Mouse (Mus musculus) embryonic facial prominence, embryonic 14.5 days (tissue): ENCODE measurements around the gene Golm1. TPM values are rescaled to one million over a fixed set of nuclear protein-coding genes. Genes with fewer than 3 reads are reported as not detected.
"Not testable (repeated sequence)": the region's sequence is repeated elsewhere in the genome, so short reads cannot be mapped to it uniquely, and the experiment has no call there.

Experiments
- ATAC-seq: fragments of 200-750 bp; cut with Nextera tagmentation; 2 replicates; pipeline ENCODE4 v1.8.0; 2017; ENCODE audit warnings: low read depth, moderate number of reproducible peaks, moderate TSS enrichment
- DNase-seq: peaks from one replicate; pipeline ENCODE4 v3.0.0-alpha.2; 2015; ENCODE audit warnings: low spot score
- H3K27ac ChIP-seq: fragments of 300-500 bp; sonication (generic); replicated peaks from 2 replicates; pipeline ENCODE4 v1.5.1; 2014; ENCODE audit warnings: low read depth, mild to moderate bottlenecking, low read length, moderate library complexity
- H3K27me3 ChIP-seq: fragments of 300-500 bp; sonication (generic); replicated peaks from 2 replicates; pipeline ENCODE4 v1.6.1; 2014; ENCODE audit warnings: low read length; ENCODE audit not compliant: control insufficient read depth, insufficient read depth
- H3K36me3 ChIP-seq: fragments of 300-500 bp; sonication (generic); 2 replicates; pipeline ENCODE4 v1.6.1; 2014; ENCODE audit warnings: low read length, mixed read lengths; ENCODE audit not compliant: control insufficient read depth, insufficient read depth
- H3K4me1 ChIP-seq: fragments of 300-500 bp; sonication (generic); 2 replicates; pipeline ENCODE4 v1.6.1; 2014; ENCODE audit warnings: antibody characterized with exemption, low read length; ENCODE audit not compliant: control insufficient read depth, insufficient read depth
- H3K4me2 ChIP-seq: fragments of 300-500 bp; sonication (generic); 2 replicates; pipeline ENCODE4 v1.6.1; 2014; ENCODE audit warnings: low read depth, mild to moderate bottlenecking, low read length, moderate library complexity, mixed read lengths
- H3K4me3 ChIP-seq: fragments of 300-500 bp; sonication (generic); 2 replicates; pipeline ENCODE4 v1.5.1; 2014; ENCODE audit warnings: low read depth, mild to moderate bottlenecking, low read length
- H3K9ac ChIP-seq: fragments of 300-500 bp; sonication (generic); 2 replicates; pipeline ENCODE4 v1.6.1; 2014; ENCODE audit warnings: low read depth, mild to moderate bottlenecking, low read length, moderate library complexity, mixed read lengths
- H3K9me3 ChIP-seq: fragments of 300-500 bp; sonication (generic); 2 replicates; pipeline ENCODE4 v1.6.1; 2016; ENCODE audit warnings: low read length; ENCODE audit not compliant: control insufficient read depth
- WGBS: fragments of 180-500 bp; shearing (Covaris S2); extraction: QIAGEN DNeasy Blood & Tissue Kit; methylation state at CpG from one replicate; pipeline ENCODE4 v1.1.7; 2014; 5-methylcytosine and 5-hydroxymethylcytosine counted together
- polyA plus RNA-seq: library from polyadenylated mRNA; unstranded; fragments of >200 nt; fragmentation: Nextera tagmentation; extraction: Ambion mirVana; gene quantifications from 2 replicates; pipeline ENCODE4 v1.2.1, GENCODE M21; 2014

The Golm1 gene
- polyA plus RNA-seq, 1 experiment from 2014 or later = 42.3 TPM

DNA sequence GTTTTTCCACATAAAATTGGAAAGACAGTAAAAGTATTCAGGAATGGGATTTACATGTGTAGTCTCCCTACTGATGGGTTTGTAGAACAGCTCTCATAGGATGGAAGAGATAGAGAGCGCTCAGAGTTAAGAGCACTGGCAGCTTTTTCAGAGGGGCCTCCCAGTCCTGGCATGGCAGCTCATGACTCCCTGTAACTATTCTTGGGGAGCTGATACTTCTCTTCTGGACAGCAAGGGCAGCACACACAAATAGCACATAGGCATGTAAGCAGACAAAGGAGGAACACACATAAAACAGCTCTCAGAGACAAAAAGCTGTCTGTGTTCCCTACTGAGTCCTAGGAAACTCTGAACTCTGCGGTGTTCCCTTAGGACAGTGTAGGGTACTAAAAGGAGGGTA is 65.2 kb downstream of the Golm1 start:
- Histone ChIP-seq H3K4me3 (no peak overlapping the region), H3K4me2 (no peak overlapping the region), H3K36me3 (peaks cover 97% of the 10 kb centered on the region), H3K27ac (no peak overlapping the region), H3K27me3 (no peaks in the 10 kb centered on the region), H3K4me1 (no peaks in the 10 kb centered on the region), H3K9ac (no peak overlapping the region), H3K9me3 (no peaks in the 10 kb centered on the region)
- WGBS = 98% methylated on average over 2 of the region's 2 CpGs
- no peak for DNase-seq
- no peak for ATAC-seq

DNA sequence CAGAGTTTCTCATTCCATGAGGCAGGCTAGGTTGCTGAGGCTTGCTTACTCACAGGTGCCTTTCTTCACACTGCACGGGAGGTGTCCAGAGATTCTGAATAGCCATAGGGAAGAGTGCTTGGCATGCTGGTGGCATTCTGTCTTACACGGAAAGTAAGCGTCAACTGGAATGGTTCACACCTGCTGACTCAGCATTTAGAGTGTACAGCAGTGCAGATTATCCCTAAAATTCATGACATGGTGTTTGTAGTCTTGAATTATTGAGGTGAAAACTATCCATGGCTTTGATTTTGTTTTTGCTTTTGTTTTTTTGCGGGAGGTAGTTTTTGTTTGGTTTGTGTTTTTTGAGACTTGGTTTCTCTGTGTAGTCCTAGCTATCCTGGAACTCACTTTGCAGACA is 65.7 kb downstream of the Golm1 start:
- H3K4me1 ChIP-seq = no peaks in the 10 kb centered on the region
- peaks cover 97% of the 10 kb centered on the region for H3K36me3 ChIP-seq
- ATAC-seq = no peak
- no peak for DNase-seq
- no peak overlapping the region for H3K4me3 ChIP-seq
- H3K9ac ChIP-seq = no peak overlapping the region
- no peak overlapping the region for H3K4me2 ChIP-seq
- no peaks in the 10 kb centered on the region for H3K27me3 ChIP-seq
- H3K9me3 ChIP-seq = no peaks in the 10 kb centered on the region
- H3K27ac ChIP-seq = no peak overlapping the region
- 98% methylated on average over 4 of the region's 4 CpGs for WGBS

DNA sequence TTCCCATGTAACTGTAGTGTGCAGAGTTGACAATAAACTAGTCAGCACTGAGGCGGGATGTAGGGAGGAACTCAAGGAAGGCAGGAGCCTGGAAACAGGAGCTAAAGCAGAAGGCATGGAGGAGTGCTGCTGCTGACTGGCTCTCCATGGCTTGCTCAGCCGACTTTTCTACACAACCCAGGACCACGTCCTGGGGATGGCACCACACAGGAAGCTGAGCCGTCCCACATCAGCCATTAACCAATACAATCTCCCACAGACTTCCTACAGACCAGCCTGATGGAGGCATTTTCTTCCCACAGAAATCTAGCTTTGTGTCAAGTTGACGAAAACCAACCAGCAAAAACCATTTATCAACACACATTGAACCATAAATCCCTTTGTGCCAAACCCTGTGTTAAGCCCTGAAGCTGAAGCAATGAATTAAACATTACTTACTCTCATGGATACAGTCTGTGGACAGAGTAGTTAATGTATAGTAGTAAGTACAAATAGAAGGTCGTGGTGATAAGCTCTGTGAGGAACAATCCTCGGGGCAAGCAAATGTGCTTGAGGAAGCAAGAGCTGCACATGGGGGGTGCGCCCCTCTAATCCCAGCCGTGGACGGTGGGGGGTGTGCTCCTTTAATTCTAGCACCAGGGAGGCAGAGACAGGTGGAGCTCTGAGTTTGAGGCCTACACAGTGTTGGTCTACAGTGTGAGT is 70.2 kb downstream of the Golm1 start:
- 91% methylated on average over 10 of the region's 10 CpGs for WGBS
- Histone ChIP-seq H3K4me3 (no peak overlapping the region), H3K9ac (no peak overlapping the region), H3K36me3 (peaks cover 90% of the 10 kb centered on the region), H3K27me3 (no peaks in the 10 kb centered on the region), H3K27ac (no peak overlapping the region), H3K4me1 (no peaks in the 10 kb centered on the region), H3K4me2 (no peak overlapping the region), H3K9me3 (no peaks in the 10 kb centered on the region)
- DNase-seq = no peak
- ATAC-seq = no peak

DNA sequence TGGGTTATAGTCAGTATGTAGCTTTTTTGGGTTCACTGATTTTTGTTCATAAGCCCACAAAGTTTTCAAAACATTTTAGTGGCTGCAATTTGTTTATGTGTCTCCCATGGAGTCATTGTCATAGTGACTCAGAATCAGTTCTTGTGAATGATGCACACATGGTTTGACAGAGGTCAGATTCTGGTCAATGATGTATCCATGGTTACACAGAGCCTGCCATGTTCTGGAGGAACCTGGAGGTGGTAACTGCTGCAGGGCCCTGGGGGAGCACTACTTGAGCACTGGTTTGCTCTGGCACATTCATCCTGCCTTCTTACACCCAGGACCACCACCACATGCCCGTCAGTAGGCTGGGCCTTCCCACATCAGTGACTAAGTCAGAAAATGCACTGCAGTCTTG is 71.1 kb downstream of the Golm1 start:
- WGBS = 100% methylated on average over 1 of the region's 1 CpGs
- Histone ChIP-seq H3K27me3 (no peaks in the 10 kb centered on the region), H3K4me2 (no peak overlapping the region), H3K9me3 (no peaks in the 10 kb centered on the region), H3K27ac (no peak overlapping the region), H3K36me3 (peaks cover 89% of the 10 kb centered on the region), H3K9ac (no peak overlapping the region), H3K4me3 (no peak overlapping the region), H3K4me1 (no peaks in the 10 kb centered on the region)
- DNase-seq (no peak), ATAC-seq (no peak)

DNA sequence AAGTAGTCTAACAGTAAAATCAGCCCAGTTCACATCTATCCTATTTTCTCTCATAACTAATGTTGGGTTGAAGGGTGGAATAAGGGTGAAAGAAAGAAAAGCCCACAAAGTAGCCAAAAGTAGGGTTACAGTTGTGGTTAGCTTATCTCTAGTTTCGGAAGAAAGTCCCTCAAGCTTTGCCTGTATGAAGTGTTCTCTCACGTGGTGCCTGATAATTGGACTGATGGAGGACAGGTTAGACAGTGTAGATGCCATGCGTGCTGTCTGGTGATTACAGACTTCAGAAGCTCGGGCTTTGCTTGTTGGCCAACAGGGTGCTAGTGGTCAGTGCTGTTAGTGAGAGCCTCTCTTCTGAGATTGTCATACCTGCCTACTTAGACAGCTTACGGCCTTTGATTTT is 72.5 kb downstream of the Golm1 start:
- 94% methylated on average over 5 of the region's 5 CpGs for WGBS
- H3K4me1 ChIP-seq = no peaks in the 10 kb centered on the region
- peaks cover 85% of the 10 kb centered on the region for H3K36me3 ChIP-seq
- H3K9me3 ChIP-seq = no peaks in the 10 kb centered on the region
- H3K4me2 ChIP-seq = no peak overlapping the region
- H3K9ac ChIP-seq = no peak overlapping the region
- H3K27me3 ChIP-seq = no peaks in the 10 kb centered on the region
- DNase-seq (no peak), ATAC-seq (no peak)
- H3K4me3 ChIP-seq = no peak overlapping the region
- no peak overlapping the region for H3K27ac ChIP-seq

DNA sequence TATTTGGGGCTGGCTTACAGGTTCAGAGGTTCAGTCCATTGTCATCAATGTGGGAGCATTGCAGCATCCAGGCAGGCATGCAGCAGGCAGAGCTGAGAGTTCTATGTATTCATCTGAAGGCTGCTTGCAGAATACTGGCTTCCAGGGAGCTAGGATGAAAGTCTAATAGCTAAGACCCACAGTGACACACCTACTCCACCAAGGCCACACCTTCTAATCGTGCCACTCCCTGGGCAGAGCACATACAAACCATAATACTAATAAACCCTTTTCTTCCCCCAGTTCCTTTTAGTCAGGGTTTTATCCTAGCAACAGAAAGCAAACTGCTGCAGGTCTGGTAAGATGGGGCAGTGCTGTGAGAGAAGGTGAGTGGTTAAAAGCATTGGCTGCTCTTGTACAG is 83.0 kb downstream of the Golm1 start:
- H3K9ac ChIP-seq = no peak overlapping the region
- ATAC-seq = no peak
- peaks cover 79% of the 10 kb centered on the region for H3K36me3 ChIP-seq
- no peak overlapping the region for H3K4me2 ChIP-seq
- H3K4me1 ChIP-seq = no peaks in the 10 kb centered on the region
- no peaks in the 10 kb centered on the region for H3K9me3 ChIP-seq
- WGBS = 90% methylated on average over 1 of the region's 1 CpGs
- no peak overlapping the region for H3K4me3 ChIP-seq
- DNase-seq = no peak
- no peak overlapping the region for H3K27ac ChIP-seq
- no peaks in the 10 kb centered on the region for H3K27me3 ChIP-seq

DNA sequence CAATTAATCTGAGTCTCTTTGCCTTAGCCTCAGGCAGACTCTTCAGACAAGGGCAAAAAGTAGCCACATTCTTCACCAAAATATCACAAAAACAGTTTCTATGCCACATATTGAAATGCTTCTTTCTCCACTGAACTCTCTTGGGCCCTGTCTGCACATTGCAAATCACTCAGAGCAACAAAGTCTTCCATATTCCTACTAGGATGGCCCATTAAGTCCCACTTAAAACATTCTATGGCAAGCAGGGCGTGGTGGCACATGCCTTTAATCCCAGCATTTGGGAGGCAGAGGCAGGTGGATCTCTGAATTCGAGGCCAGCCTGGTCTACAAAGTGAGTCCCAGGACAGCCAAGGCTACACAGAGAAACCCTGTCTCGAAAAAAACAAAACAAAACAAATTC is 83.6 kb downstream of the Golm1 start:
- H3K36me3 ChIP-seq = peaks cover 81% of the 10 kb centered on the region
- DNase-seq = not testable (repeated sequence)
- 88% methylated on average over 3 of the region's 3 CpGs for WGBS

DNA sequence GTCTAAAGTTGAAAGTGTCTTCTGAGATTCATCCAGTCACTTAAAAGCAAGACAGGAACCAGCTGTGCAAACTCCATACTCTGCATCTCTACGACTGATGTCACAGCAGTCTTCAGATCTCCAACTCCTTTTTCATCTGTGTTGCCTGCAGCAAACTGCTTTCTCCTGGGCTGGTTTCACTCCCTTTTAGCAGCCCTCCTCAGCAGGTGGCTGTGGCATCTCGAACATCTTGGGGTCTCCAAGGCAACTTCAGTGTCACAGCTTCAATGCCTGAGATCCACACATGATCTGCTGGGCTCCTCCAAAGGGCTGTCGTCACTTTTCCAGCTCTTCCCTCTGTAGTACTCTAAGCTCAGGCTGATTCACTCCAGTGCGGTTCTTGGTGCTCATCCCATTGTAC is 84.9 kb downstream of the Golm1 start:
- Histone ChIP-seq H3K9ac (no peak overlapping the region), H3K9me3 (no peaks in the 10 kb centered on the region), H3K27ac (no peak overlapping the region), H3K4me2 (no peak overlapping the region), H3K36me3 (peaks cover 74% of the 10 kb centered on the region), H3K4me3 (no peak overlapping the region), H3K27me3 (no peaks in the 10 kb centered on the region), H3K4me1 (peaks cover 9% of the 10 kb centered on the region)
- DNase-seq (no peak), ATAC-seq (no peak)
- 90% methylated on average over 4 of the region's 4 CpGs for WGBS

More for the DNA sequence above, 83.6 kb downstream of the Golm1 start:
- H3K9me3 ChIP-seq, H3K27me3 ChIP-seq, H3K4me3 ChIP-seq, H3K9ac ChIP-seq, ATAC-seq, H3K4me2 ChIP-seq, H3K27ac ChIP-seq, H3K4me1 ChIP-seq: not testable (repeated sequence)

DNA sequence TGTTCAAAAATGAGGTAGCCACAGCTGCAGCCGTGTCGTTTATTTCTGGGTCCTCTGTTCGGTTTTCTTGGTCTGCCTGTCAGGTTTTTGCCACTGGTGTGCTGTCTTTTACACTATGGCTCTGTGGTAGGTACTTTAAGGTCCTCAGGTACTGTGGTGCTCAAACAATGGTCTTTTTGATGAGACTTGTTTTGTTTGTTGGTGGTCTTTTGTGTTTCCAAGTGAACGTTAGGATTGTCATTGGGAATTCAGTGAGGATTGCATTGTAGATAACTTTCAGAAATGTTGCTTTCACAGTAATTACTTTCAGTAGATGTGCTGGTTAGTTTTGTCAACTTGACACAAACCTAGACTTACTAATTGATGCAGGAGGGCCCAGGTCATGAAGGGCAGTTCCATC is 85.9 kb downstream of the Golm1 start:
- H3K36me3 ChIP-seq = peaks cover 69% of the 10 kb centered on the region
- H3K9me3 ChIP-seq = no peaks in the 10 kb centered on the region
- H3K27me3 ChIP-seq = no peaks in the 10 kb centered on the region
- peaks cover 9% of the 10 kb centered on the region for H3K4me1 ChIP-seq
- no peak overlapping the region for H3K4me3 ChIP-seq
- no peak overlapping the region for H3K9ac ChIP-seq
- ATAC-seq (no peak), DNase-seq (no peak)
- no peak overlapping the region for H3K4me2 ChIP-seq
- no peak overlapping the region for H3K27ac ChIP-seq
- 90% methylated on average over 4 of the region's 4 CpGs for WGBS
